Mouse (Mus musculus) testis, adult 2 months (tissue): ENCODE data around the gene Fam198a. TPM values are rescaled to one million over a fixed set of nuclear protein-coding genes. Genes with fewer than 3 reads are reported as not detected.
"Not testable (repeated sequence)": the region's sequence is repeated elsewhere in the genome, so short reads cannot be mapped to it uniquely, and the experiment has no call there.

Experiments
- H3K27ac ChIP-seq: fragments of 200-500 bp; 2 replicates; pipeline ENCODE4 v1.5.1; 2012; ENCODE audit warnings: low read depth, low read length; ENCODE audit not compliant: control insufficient read depth, insufficient read depth
- H3K27me3 ChIP-seq: fragments of 200-500 bp; 2 replicates; pipeline ENCODE4 v1.6.1; 2012; ENCODE audit warnings: mild to moderate bottlenecking, low read length, moderate library complexity; ENCODE audit not compliant: control insufficient read depth, insufficient read depth
- H3K36me3 ChIP-seq: fragments of 200-500 bp; 2 replicates; pipeline ENCODE4 v1.6.1; 2012; ENCODE audit warnings: mild to moderate bottlenecking, low read length; ENCODE audit not compliant: control insufficient read depth, insufficient read depth
- H3K4me1 ChIP-seq: fragments of 200-500 bp; 2 replicates; pipeline ENCODE4 v1.6.1; 2012; ENCODE audit warnings: low read length; ENCODE audit not compliant: control insufficient read depth, insufficient read depth
- H3K4me3 ChIP-seq: fragments of 200-500 bp; 2 replicates; pipeline ENCODE4 v1.5.1; 2012; ENCODE audit warnings: low read depth, mild to moderate bottlenecking, low read length, moderate library complexity, mixed read lengths; ENCODE audit not compliant: control insufficient read depth
- CTCF ChIP-seq: fragments of 200-500 bp; IDR thresholded peaks from 2 replicates; pipeline ENCODE4 v1.5.1; 2012; ENCODE audit warnings: low read depth, mild to moderate bottlenecking, inconsistent platforms, low read length, moderate library complexity; ENCODE audit not compliant: control insufficient read depth, insufficient read depth, insufficient replicate concordance
- POLR2A ChIP-seq: fragments of 200-500 bp; IDR thresholded peaks from 2 replicates; pipeline ENCODE4 v1.6.1; 2012; ENCODE audit warnings: low read depth, mild to moderate bottlenecking, inconsistent platforms, low read length, moderate library complexity; ENCODE audit not compliant: control insufficient read depth
- polyA plus RNA-seq: library from polyadenylated mRNA; depleted of rRNA; stranded (reverse); fragments of >200 nt; gene quantifications from 2 replicates; pipeline ENCODE4 v1.2.3, GENCODE M21; 2012

Gene Fam198a
- polyA plus RNA-seq, 1 experiment, result 0.54 TPM

DNA sequence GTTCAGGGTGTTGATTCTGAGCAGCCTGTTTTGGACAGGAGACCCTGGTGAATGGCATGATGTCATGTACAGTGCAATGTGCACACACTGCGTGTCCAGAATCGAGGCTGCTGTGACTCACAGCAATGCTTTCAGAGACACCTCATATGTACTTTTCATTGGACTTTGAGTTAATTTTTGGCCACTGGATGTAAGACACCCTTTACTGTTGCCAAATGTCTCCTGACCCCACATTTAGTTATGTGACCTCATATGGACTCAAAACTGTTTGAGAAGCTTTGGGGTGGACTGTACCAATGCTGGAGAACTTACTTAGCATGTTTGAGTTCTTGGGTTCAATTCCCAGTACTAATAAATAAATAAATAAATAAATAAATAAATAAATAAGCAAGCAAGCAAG is 60.0 kb downstream of the Fam198a start:
- H3K4me3 ChIP-seq, result no peak overlapping the region
- no peak overlapping the region for H3K27ac ChIP-seq
- no peaks in the 10 kb centered on the region for H3K27me3 ChIP-seq
- TF ChIP-seq CTCF (no peak), POLR2A (no peak)
- peaks cover 4% of the 10 kb centered on the region for H3K4me1 ChIP-seq
- H3K36me3 ChIP-seq, result no peaks in the 10 kb centered on the region

- no peaks in the 10 kb centered on the region for H3K27me3 ChIP-seq
- TF ChIP-seq CTCF (no peak), POLR2A (no peak)
- peaks cover 4% of the 10 kb centered on the region for H3K4me1 ChIP-seq
- H3K27ac ChIP-seq, result no peak overlapping the region
- H3K4me3 ChIP-seq, result no peak overlapping the region
- H3K36me3 ChIP-seq, result no peaks in the 10 kb centered on the region
Measured at GRCm38 (mm10) chr9:122012816-122013215, 62.0 kb downstream of the Fam198a start.

GRCm38 (mm10) chr9:122013629-122014028 is 62.8 kb downstream of the Fam198a start:
- TF ChIP-seq CTCF (peak; percentile 18; the same call in 1 of the 2 replicates), POLR2A (no peak)
- Histone ChIP-seq H3K4me3 (no peak overlapping the region), H3K27me3 (no peaks in the 10 kb centered on the region), H3K4me1 (peaks cover 4% of the 10 kb centered on the region), H3K36me3 (no peaks in the 10 kb centered on the region), H3K27ac (no peak overlapping the region)

DNA sequence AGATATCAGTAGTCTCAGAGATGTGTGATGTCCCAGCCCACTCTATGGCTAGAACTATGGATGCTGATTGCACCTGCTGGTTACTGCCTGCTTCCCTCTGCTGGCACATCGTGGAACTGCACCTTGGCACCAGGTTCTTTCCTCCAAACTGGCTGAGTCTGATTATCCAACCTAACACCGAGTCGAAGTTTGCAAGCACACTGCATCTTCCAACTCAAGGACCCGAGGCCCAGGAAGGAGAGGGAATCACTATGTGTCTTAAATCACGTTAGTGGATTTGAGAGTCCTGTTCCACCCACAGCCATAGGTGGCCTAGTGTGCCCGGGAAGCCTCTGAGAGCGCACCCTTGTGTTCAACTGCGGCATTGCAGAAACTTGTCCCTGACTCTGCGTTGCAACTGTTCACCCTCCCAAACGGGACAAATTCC is 63.5 kb downstream of the Fam198a start:
- H3K4me1 ChIP-seq, result peaks cover 4% of the 10 kb centered on the region
- no peaks in the 10 kb centered on the region for H3K36me3 ChIP-seq
- peak overlapping the region; percentile 48 for H3K4me3 ChIP-seq
- H3K27ac ChIP-seq, result no peak overlapping the region
- H3K27me3 ChIP-seq, result no peaks in the 10 kb centered on the region
- TF ChIP-seq POLR2A (no peak), CTCF (peak; percentile 91)

DNA sequence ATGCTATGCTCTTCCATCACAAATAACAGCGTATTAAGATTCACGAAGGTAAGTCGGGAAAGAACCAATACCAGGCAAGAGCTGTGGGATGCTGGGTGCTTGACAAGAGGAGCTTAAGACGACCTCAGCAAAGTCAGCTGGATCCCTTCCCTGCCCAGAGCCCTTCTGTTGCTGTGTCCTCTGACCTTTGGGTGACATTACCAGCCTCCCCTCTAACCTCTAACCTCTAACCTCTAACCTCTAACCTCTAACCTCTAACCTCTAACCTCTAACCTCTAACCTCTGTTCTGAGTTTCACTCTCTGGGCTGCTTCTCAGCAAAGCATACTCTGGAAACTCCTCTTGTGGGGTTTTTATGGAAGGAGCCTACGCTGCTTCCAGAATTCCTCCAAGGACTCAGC is 67.3 kb downstream of the Fam198a start:
- H3K36me3 ChIP-seq, result no peaks in the 10 kb centered on the region
- H3K27me3 ChIP-seq, result no peaks in the 10 kb centered on the region
- H3K4me1 ChIP-seq, result peaks cover 4% of the 10 kb centered on the region
- TF ChIP-seq POLR2A (no peak), CTCF (no peak)
- H3K27ac ChIP-seq, result no peak overlapping the region
- no peak overlapping the region for H3K4me3 ChIP-seq

GRCm38 (mm10) chr9:122018782-122019395 is 68.1 kb downstream of the Fam198a start:
- H3K36me3 ChIP-seq, result no peaks in the 10 kb centered on the region
- H3K27me3 ChIP-seq, result no peaks in the 10 kb centered on the region
- TF ChIP-seq CTCF (no peak), POLR2A (no peak)
- H3K27ac ChIP-seq, result no peak overlapping the region
- H3K4me1 ChIP-seq, result peaks cover 4% of the 10 kb centered on the region
- no peak overlapping the region for H3K4me3 ChIP-seq

GRCm38 (mm10) chr9:122020321-122020720 is 69.5 kb downstream of the Fam198a start:
- H3K4me3 ChIP-seq, result no peak overlapping the region
- no peaks in the 10 kb centered on the region for H3K27me3 ChIP-seq
- H3K36me3 ChIP-seq, result no peaks in the 10 kb centered on the region
- TF ChIP-seq POLR2A (no peak), CTCF (no peak)
- peaks cover 3% of the 10 kb centered on the region for H3K4me1 ChIP-seq
- H3K27ac ChIP-seq, result no peak overlapping the region

DNA sequence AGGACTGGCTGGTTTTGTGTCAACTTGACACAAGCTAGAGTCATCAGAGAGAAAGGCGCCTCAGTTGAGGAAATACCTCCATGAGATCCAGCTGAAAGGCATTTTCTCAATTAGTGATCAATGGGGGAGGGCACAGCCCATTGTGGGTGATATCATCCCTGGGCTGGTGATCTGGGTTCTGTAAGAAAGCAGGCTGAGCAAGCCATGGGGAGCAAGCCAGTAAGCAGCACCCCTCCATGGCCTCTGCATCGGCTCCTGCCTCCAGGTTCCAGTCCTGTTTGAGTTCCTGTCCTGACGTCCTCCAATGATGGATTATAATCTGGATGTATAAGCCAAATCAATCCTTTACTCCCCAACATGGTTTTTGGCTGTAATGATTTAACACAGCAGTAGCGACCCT is 70.4 kb downstream of the Fam198a start:
- not testable (repeated sequence) for H3K27ac ChIP-seq, H3K27me3 ChIP-seq, H3K4me1 ChIP-seq, H3K4me3 ChIP-seq, H3K36me3 ChIP-seq
